Mouse (Mus musculus) left cerebral cortex, adult 11 months (tissue): Measurements from ENCODE around the gene Sdha.
A peak's percentile ranks its signal among the peaks of the same experiment; 100 is the strongest.

Source experiments
- DNase-seq: peaks from one replicate; pipeline ENCODE4 v3.0.0; 2022; ENCODE audit warnings: low spot score

Gene Sdha

GRCm38 (mm10) chr13:74349566-74350434, at the start of gene Sdha, which contains the start of gene Ccdc127:
Gene Sdha (minus strand): TSS chr13:74350280.
Gene Ccdc127 (plus strand): TSS chr13:74350309.
- DNase-seq = peak; percentile 90

GRCm38 (mm10) chr13:74399298-74399839, 49.3 kb upstream of the Sdha start, which contains the start of gene Ftl1-ps1:
Gene Ftl1-ps1 (plus strand): TSS chr13:74399694.
- no peak for DNase-seq

GRCm38 (mm10) chr13:74391156-74391555, 41.1 kb upstream of the Sdha start:
- DNase-seq = no peak

- DNase-seq = peak; percentile 77
Measured at GRCm38 (mm10) chr13:74390371-74390990, 40.4 kb upstream of the Sdha start, which contains the start of gene Zfp72. Gene Zfp72 (minus strand): TSS chr13:74390836.

- no peak for DNase-seq
Measured at GRCm38 (mm10) chr13:74389730-74390129, 39.6 kb upstream of the Sdha start.

- DNase-seq = no peak
Measured at GRCm38 (mm10) chr13:74382289-74382688, 32.2 kb upstream of the Sdha start.

- no peak for DNase-seq
Measured at GRCm38 (mm10) chr13:74381533-74382276, 31.6 kb upstream of the Sdha start.

GRCm38 (mm10) chr13:74363859-74364235, 13.8 kb upstream of the Sdha start, which contains the start of gene Lrrc14b:
Gene Lrrc14b (minus strand): TSS chr13:74364005.
- no peak for DNase-seq

- no peak for DNase-seq
Measured at GRCm38 (mm10) chr13:74363176-74363858, 13.2 kb upstream of the Sdha start.

- no peak for DNase-seq
Measured at GRCm38 (mm10) chr13:74362218-74362617, 12.1 kb upstream of the Sdha start.

- DNase-seq = no peak
Measured at GRCm38 (mm10) chr13:74356491-74356890, 6.4 kb upstream of the Sdha start.

- no peak for DNase-seq
Measured at GRCm38 (mm10) chr13:74350435-74350906, 391 bp upstream of the Sdha start.

- no peak for DNase-seq
Measured at GRCm38 (mm10) chr13:74341036-74341435, 9.0 kb downstream of the Sdha start.

GRCm38 (mm10) chr13:74329321-74329720, 20.8 kb downstream of the Sdha start:
- no peak for DNase-seq

GRCm38 (mm10) chr13:74317170-74317849, 32.8 kb downstream of the Sdha start, which contains the start of gene Pdcd6:
Gene Pdcd6 (minus strand): TSS chr13:74317580.
- DNase-seq = peak; percentile 87

GRCm38 (mm10) chr13:74316789-74317169, 33.3 kb downstream of the Sdha start:
- no peak for DNase-seq

- no peak for DNase-seq
Measured at GRCm38 (mm10) chr13:74316386-74316785, 33.7 kb downstream of the Sdha start.

GRCm38 (mm10) chr13:74314616-74315015, 35.5 kb downstream of the Sdha start:
- DNase-seq = no peak

GRCm38 (mm10) chr13:74305780-74306179, 44.3 kb downstream of the Sdha start:
- no peak for DNase-seq

GRCm38 (mm10) chr13:74305380-74305779, 44.7 kb downstream of the Sdha start:
- no peak for DNase-seq
